Mouse (Mus musculus): ENCODE data around the gene Ccdc146. TPM values are rescaled to one million over a fixed set of nuclear protein-coding genes. Genes with fewer than 3 reads are reported as not detected.

Gene Ccdc146
- 1 to 10 TPM; 1.5 to 1.6 TPM for total RNA-seq (2021)
- long read RNA-seq, experiment 1, partial matches to known transcripts = 2 of 3 reads
- long read RNA-seq, experiment 1, other reads (novel, unspliced or antisense) = 1 of 3 reads
- long read RNA-seq, experiment 2, partial matches to known transcripts = 1 of 1 reads
- long read RNA-seq, experiment 2, other reads (novel, unspliced or antisense) = 0 of 1 reads

DNA sequence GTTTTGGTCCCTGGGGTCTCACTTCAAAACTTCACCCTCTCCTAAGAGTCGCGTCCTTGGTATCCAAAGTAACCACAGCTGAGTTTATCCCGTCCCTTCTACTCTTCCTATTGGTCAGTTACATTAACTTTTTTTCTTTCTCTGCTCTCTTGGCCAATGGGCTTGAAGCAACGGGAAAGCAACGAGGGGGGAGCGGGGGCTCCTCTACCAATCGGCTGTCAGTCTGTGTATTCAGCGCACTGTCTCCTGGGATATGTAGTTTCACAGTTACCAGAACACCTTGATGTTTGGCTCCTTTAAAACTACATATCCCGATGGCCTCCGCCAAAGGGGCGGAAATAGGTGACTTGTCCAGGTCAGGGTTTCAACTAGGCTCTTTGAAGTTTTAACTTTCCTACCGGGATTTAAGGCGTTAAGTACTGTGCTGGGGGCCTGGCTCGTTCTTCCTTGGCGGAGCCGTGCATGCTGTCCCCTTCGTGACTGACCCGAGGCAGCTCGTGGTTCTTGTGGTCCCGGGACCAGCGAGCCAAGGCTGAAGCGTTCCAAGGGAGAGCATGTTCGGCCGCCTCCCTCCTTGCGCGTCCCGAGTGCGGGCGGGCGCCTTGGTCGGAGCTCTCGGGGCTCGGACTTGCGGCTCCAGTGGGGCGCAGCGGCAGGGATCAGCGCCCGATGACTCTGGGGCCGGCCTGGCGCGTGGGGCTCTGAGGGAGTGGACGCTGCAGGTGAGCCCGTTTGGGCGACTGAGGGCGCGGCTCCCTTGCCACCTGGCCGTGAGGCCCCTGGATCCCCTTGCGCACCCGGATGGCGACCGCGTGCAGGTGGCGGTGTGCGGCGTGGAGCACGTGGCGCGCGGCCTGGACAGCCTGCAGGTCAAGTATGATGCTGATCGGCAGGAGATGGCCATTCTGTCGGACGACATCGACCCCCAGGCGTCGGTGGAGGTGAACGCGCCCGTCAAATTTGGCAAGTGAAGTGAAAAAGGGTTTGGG lies at the start of gene Ccdc146, which contains the start of gene Fam185a:
Gene Ccdc146, minus strand, starts transcription at position 64 of the 989 bp plus-strand sequence.
Gene Fam185a, plus strand, starts transcription at position 345 of the 989 bp plus-strand sequence.
- intact Hi-C loops (cut with DNase I; ENCODE audit: low total_unique reads) = loop anchor here (5.0 kb wide), 3 partner anchors 98 to 217 kb away; no protein-coding TSS in a partner anchor
- peak; percentile 90 for DNase-seq

DNA sequence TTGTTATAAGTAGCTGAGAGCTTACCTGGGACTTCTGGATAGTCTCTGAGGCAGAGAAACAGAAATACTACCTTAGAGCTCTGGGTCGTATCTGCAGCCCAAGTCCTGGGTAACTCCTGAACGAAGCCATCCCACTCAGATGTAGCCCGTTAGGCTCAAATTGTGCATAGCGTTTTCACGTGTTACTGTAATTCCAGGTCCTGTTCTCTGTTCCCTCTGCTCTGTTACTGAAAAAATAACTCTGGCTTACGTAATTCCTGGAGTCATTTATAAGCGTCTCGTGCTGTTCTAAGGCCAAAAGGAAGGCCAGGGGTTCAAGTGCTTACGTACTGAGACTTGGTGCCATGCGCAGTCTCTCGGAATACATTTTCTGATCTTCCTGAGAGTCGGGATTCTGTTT lies 43.6 kb upstream of the Ccdc146 start:
- intact Hi-C loops (cut with DNase I; ENCODE audit: low total_unique reads) = no loop called here
- DNase-seq = no peak

DNA sequence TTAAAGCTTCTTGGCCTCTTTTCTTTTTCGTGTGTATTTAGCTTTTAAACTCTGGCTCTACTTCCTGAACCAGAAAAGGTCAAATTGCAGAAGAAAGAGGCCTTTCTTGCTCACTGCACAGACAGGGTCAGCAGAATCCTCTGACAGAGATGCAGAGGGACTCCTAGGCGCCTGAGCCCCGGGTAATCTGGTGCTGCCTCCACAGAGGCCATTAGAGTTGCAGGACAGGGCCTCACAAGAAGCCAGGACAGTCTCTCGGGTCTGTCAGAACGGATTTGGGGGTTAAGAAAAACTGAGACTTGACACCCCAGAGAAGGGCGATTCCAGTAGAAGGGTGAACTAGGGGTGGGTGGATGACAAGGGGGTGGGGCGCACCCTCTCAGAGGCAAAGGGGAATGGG lies 42.9 kb upstream of the Ccdc146 start:
- DNase-seq = no peak
- intact Hi-C loops (cut with DNase I; ENCODE audit: low total_unique reads) = no loop called here

DNA sequence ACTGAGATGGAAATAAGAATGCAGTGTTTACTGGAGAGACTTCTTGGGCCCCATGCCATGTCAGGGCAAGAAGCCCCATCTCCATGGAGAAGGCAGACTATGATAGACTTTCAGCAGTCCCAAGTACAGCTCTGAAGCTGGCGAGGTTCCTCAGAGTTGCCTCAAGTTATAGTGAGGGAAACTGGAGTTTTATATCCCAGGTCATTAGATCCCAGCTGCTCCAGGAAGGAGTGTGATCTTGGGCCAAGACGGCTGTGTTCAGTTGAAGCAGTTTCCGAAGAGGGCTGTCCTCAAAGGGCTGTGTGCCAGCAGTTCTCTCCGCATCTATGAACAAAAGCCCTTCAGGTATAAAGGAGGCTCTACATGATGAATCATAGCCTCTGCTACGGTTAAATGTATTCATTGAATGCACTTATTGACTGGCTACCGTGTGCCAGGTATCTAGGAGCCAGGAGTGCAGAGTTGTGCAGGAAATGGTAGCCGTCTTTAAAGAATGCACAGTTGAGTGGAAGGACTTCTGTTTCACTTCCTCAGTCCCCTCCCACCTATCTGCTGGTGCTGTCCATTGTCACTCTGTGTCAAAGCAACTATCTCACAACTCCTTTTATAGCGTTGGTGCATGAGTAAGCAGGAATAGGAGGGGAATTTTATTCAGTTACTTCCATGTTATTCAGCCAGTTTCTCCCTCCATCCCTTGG lies 16.5 kb upstream of the Ccdc146 start:
- DNase-seq = peak; percentile 47
- intact Hi-C loops (cut with DNase I; ENCODE audit: low total_unique reads) = no loop called here

DNA sequence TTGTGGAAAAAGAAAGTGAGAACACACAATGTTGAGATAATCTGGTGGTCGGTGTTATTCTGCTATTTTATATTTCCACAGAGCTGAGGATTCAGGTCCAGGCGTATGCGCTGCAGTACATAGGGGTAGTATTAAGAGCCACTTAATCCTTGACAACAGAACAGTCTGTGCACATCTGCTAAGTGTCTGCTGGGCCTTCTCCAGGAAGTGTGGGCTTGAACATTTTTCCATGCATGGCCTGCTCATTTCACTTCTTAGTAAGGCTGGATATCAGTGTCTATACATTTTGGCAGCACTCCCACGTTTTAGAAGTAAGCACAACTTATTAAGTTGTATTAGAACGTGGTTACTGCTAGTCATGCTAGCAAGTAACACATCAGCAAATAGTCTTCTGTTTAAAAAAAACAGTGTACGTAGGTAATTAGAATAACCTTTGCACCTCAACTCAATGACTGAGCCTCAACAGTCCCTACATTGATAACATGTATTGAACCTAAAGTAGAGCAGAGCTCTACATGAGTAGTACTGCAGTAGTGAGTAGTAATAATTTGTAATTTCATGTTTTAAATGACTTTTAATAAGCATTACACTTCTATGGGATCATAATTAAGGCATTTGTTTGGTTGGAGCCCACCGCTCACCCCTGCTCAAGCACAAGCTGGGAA lies 15.1 kb upstream of the Ccdc146 start:
- intact Hi-C loops (cut with DNase I; ENCODE audit: low total_unique reads) = no loop called here

DNA sequence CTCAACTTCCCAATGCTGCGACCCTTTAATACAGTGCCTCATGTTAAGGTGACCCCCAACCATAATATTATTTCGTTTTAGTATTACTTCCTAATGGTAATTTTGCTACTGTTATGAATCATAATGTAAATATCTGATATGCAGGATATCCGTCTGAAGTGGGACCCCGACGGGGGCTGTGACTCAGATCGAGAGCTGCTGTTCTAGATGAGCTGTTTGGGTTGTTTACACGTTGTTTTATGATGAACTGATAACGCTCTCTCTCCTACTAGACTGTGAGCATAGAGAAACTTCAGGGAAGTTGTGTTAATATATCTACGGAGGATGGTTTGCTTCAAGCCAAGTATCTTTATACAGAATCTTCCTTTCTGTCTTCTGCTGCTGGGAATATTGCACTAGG lies 14.0 kb upstream of the Ccdc146 start:
- intact Hi-C loops (cut with DNase I; ENCODE audit: low total_unique reads) = no loop called here
- no peak for DNase-seq

More for the DNA sequence above, 15.1 kb upstream of the Ccdc146 start:
- DNase-seq = no peak

DNA sequence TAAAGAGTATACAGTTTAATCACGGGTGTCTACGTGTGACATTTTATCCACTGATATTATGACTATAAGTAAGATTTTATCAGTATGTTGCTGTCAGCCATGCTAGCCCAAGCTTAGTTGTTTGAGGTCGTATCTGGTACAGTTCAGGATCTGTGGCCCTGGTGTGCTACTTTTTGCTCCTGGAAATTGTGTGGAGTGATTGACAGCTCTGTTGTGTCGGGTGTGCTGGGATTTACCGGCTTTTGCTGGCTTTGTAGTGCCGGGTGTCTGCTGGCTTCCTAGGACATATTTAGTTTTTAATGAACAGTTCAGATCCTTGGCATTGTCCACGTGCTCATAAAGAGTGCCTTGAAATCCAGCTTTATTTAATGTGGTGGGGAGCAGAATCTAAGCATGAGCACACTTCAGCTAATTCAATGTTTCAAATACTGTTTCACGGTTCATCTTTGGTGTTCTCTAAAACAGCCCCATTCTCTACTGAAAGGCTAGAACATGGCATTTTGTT lies 12.0 kb upstream of the Ccdc146 start:
- intact Hi-C loops (cut with DNase I; ENCODE audit: low total_unique reads) = no loop called here
- no peak for DNase-seq

DNA sequence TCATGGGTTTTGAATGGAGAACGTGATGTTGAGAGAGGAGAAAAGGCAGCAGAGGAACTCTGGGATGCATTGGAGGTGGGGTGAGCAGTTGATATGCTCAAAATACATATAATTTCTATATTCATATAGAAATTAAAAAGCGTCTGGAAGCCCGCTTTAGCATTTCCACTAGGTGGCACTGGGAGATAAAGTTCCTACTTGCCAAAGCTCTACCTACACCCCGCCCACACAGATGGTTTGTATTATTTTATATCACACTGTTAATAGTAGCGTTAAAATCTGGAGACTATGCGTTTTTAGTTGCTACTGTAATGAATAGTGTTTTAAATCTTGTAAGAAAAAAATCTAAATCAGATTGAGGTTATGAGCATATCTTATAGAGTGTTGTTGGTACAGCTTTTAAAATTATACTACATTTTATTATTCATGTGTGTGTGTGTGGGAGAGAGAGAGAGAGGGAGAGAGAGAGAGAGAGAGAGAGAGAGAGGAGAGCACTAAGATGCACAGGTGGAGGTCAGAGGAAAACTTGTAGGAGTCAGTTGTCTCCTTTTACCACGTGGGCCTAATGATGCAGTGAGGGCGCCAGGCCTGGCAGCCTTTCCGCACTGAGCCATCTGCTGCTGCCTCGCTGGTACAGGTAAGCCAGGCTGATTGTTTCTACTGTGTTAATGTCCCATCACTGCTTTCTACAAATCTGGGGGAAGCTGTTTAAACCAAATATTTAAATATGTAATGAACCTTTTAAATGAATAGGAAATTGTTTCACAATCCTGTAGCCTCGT lies 9.9 kb upstream of the Ccdc146 start:
- intact Hi-C loops (cut with DNase I; ENCODE audit: low total_unique reads) = loop anchor here (5.0 kb wide), 1 partner anchor 153 kb away; no protein-coding TSS in a partner anchor
- no peak for DNase-seq

DNA sequence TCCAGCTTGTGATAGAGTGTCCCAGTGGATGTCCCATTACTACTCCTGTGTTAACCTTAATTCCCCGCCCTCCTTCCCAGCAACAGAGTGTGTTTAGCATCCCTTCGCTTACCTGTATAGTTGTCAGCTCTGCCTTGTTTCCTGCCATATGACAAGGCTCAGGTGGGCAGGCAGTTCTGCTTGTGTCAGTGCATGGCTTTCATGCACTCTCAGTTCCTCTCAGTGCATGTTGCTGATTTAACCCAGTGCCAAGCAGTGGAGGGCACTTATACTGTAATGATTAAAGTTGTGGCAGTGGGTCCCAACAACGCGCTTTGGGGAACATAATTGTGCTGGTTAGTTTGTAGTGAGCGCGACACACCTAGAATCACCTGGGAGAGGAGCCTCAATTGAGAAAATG lies 2.2 kb upstream of the Ccdc146 start:
- no peak for DNase-seq
- intact Hi-C loops (cut with DNase I; ENCODE audit: low total_unique reads) = loop anchor here (5.0 kb wide), 1 partner anchor 216 kb away; no protein-coding TSS in a partner anchor

DNA sequence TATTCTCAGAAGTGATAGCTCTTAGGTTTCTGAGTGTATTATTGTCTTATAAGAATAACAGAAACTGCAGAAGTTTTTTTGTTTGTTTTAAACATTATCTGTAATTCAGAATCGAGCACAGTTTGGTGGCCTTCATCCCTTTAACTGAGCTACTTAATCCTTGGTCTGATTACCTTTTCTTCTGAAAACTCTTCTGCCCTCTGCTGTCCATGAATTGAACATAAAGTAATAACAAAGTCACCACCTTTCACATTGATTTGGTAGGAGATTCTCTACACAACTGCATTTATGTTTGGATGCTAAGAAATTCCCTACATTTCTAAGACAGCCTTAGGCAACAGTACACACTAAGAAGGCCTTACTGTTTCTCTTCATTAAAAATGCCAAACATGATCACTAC lies 3.9 kb downstream of the Ccdc146 start:
- intact Hi-C loops (cut with DNase I; ENCODE audit: low total_unique reads) = loop anchor here (5.0 kb wide), 2 partner anchors 93 to 148 kb away; no protein-coding TSS in a partner anchor
- DNase-seq = no peak

DNA sequence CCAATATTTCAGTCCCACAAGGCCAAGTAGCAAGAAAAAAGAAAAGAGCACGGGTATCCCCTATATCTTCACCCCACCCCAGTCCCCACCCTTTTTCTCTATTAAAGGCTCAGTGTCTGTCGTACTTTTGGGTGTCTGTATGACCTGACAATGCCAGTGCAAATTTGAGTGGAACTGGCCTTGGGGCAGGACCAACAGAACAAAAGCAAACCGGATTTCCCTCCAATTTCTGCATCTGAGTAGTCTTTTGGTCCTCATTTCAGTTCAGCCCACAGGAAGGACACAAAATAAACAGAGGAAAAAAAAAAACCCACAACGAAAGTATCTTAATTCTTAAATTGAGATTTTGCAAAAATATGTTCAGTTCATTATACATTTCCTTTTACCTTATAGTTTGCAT lies 5.9 kb downstream of the Ccdc146 start:
- DNase-seq = no peak
- intact Hi-C loops (cut with DNase I; ENCODE audit: low total_unique reads) = no loop called here

DNA sequence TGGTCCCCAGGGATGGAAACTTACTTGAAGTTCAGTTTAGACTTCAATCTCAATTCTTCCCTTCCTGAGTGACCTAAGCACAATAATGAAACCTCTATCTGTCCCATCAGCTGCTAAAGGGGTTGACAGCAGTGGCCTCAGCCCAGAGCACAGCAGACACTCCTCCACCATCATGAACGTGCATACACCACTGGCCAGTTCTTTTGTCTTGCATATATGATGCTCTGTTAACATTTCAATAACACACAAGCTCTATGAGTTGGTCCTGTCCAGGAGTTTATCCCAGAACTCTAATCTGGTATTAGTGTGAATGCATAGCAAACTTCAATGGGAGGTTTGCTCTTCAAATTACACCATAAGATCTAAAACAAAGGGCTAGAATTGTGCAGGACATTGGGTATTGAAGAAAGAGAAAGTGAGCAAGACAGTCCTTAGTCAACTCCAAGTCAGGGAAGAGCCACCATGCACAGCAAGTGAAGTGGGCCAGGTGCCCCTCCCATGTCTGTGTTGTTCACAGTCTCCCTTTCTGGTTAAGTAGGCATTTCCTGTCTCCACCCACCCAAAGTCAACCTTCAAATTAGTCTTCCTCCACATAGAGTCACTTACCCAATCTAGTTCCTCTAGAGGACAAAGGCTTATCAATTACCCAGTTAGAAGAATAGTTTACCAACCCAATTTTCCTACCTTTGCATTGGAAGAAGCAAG lies 10.2 kb downstream of the Ccdc146 start:
- intact Hi-C loops (cut with DNase I; ENCODE audit: low total_unique reads) = no loop called here
- no peak for DNase-seq

DNA sequence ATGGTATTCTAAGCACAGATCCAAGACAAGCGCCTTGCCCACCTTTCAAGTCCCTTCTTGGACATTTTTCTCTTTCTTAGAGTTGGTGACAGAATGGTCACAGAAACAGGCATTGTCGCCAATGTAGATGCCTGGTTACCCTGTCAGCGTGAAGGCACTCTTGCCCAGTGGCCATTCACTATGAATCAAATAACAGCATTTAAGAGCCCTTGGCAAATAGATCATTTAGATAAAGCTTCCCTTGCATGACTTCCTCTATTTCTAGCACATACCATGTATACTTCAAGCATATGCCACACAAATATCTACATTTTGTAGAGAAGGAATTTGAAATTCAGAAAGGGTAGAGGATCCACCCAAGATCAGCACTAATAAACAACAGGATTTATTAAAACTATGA lies 11.2 kb downstream of the Ccdc146 start:
- intact Hi-C loops (cut with DNase I; ENCODE audit: low total_unique reads) = no loop called here
- DNase-seq = no peak

DNA sequence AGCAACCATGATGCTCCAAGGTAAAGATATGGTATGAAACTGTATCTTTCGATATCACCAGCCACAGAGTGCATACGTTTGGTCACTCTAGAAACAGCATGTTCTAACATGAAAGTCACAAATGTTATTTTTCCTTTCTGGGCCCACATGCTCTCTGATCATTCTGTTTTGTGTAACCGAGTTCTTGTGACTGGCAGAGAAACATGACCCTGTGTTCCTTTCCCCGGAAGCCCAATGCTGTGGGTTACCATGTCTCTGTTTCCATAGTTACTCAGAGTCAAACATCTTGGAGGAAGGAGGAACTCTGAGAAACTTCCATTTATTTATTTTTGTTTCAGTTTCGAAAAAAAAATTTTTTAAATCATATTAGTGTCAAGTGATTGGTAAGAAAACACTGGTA lies 12.4 kb downstream of the Ccdc146 start:
- intact Hi-C loops (cut with DNase I; ENCODE audit: low total_unique reads) = no loop called here
- no peak for DNase-seq

DNA sequence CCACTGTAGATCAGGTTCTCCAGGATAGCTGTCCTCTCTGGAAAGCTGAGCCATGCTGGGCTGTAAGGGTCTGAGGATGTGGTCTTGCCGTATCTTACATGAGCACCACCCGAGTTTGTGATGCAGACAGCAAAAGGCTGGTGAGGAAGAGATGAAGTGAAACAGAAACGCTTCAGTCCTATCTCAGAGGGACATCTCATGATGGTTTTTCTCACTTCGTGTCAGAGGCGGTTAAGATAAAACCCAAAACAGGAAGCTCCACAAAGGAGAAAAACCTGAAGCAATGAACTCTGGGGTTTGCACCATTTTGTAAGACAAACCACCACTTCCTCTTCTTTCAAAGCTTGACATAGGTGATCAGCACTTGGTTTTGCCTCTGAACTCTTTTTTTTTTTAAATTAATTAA lies 13.2 kb downstream of the Ccdc146 start:
- intact Hi-C loops (cut with DNase I; ENCODE audit: low total_unique reads) = no loop called here
- no peak for DNase-seq

DNA sequence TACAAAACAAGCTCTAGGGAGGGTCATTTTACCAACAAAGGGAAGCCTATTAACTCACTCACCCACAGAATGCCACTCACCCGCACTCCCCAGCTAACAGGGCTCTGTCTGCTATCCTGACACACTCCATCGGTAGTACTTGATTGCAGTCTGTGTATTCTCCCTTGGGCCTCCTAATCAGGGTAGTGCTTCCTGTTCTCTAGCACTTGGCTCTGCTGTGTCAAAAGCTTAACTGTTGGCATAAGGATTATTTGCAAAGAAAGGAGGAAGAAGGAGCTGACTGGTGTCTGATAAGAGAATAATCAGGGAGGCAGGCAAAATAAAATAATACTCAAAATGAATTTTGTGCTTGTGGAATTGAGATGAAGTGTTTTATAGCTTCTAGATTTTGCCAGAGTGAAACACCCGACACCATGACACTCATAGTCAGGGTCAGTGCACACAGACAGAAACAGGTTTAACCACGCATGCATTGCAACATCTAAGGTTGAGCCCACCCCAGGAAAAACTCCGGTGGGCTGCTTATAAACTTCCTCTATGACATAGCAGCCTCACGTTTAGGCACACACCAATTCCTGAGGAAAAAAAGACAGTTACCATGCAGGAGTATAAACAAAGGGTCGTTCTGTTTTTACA lies 29.2 kb downstream of the Ccdc146 start:
- intact Hi-C loops (cut with DNase I; ENCODE audit: low total_unique reads) = no loop called here
- DNase-seq = no peak

DNA sequence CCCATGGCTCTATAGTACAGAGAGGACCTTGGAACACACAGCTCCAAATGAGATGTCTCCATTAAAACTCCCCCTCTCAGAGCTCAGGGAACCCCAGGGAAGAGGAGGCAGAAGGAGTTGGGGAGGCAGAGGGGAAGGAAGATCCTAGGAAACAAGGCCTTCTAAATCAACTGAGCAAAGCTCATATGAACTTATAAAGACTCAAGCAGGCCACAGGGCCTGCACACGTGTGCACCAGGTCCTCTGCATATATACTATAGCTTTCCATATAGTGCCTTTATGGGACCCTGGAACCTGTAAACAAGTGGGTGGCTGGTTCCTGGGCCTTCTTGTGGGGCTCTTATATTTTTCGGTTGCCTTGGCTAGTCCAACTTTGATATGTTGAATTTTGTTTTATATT lies 29.9 kb downstream of the Ccdc146 start:
- intact Hi-C loops (cut with DNase I; ENCODE audit: low total_unique reads) = no loop called here

More for the DNA sequence above, 29.9 kb downstream of the Ccdc146 start:
- no peak for DNase-seq
